Mouse (Mus musculus) E14TG2a.4 (cell line): ENCODE measurements around the gene Upf2.
A peak's percentile ranks its signal among the peaks of the same experiment; 100 is the strongest.

Experiments used
- CTCF ChIP-seq: conservative IDR thresholded peaks from 2 replicates; pipeline ENCODE4 v1.5.1; 2014; ENCODE audit warnings: low read length
- POU5F1 ChIP-seq: IDR thresholded peaks from 2 replicates; pipeline ENCODE4 v1.6.1; 2014; ENCODE audit warnings: low read length, borderline replicate concordance

DNA sequence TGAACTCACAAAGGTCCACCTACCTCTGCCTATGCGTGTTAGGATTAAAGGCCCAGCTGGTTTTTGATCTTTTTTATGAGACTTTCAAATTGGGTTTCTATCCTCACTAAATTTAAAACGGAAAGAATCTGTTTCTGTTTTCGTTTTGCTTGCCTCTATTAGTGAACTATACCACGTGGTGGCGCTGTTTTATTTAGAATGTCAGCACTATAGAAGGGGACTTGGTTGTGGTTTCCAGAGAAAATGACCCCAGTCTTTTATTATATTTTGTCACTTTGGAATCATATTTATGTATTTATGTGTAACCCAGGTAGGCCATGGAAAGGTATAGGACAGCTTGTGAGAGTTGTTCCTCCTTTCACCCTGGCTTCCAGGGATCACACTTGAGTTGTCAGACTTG, 44.3 kb downstream of the Upf2 start:
- TF ChIP-seq CTCF (peak; percentile 54), POU5F1 (no peak)
